Mouse (Mus musculus) MEL (cell line): Measurements from ENCODE around the gene Lap3. TPM values are rescaled to one million over a fixed set of nuclear protein-coding genes. Genes with fewer than 3 reads are reported as not detected.

ENCODE experiments used
- DNase-seq: peaks from one replicate; pipeline ENCODE4 v3.0.0; 2011; ENCODE audit warnings: low read depth, low spot score
- H3K27ac ChIP-seq: 2 replicates; pipeline ENCODE4 v1.5.1; 2012; ENCODE audit warnings: low read depth, mild to moderate bottlenecking, control low read depth, low read length, moderate library complexity; ENCODE audit not compliant: control insufficient read depth
- H3K27me3 ChIP-seq, 2 experiments: fragments of 150-350 bp in 1 of 2; sonication (generic) in 1 of 2; 2 replicates each; pipeline ENCODE4 v1.6.1; 2012; ENCODE audit warnings: low read length in 2 of 2, mild to moderate bottlenecking in 2 of 2, improper control_type of control experiment in 1 of 2, moderate library complexity in 1 of 2; ENCODE audit not compliant: insufficient read depth in 2 of 2, control insufficient read depth in 1 of 2
- H3K36me3 ChIP-seq, 2 experiments: 2 replicates each; pipeline ENCODE4 v1.6.1; 2012 to 2014; ENCODE audit warnings: low read length in 2 of 2, improper control_type of control experiment in 1 of 2, inconsistent platforms in 1 of 2, mild to moderate bottlenecking in 1 of 2; ENCODE audit not compliant: insufficient read depth in 2 of 2, control insufficient read depth in 1 of 2
- H3K4me1 ChIP-seq, 2 experiments: fragments of 150-350 bp in 1 of 2; sonication (generic) in 1 of 2; 2 replicates each; pipeline ENCODE4 v1.6.1; 2012; ENCODE audit warnings: low read length in 2 of 2, improper control_type of control experiment in 1 of 2, mild to moderate bottlenecking in 1 of 2; ENCODE audit not compliant: insufficient read depth in 2 of 2, control insufficient read depth in 1 of 2
- H3K4me3 ChIP-seq, 2 experiments: fragments of 150-350 bp in 1 of 2; sonication (generic) in 1 of 2; 2 replicates each; pipeline ENCODE4 v1.5.1; 2012; ENCODE audit warnings: low read depth in 2 of 2, low read length in 2 of 2, mild to moderate bottlenecking in 2 of 2, moderate library complexity in 2 of 2, control low read depth in 1 of 2, improper control_type of control experiment in 1 of 2; ENCODE audit not compliant: control insufficient read depth in 1 of 2, insufficient read depth in 1 of 2
- H3K79me2 ChIP-seq: 2 replicates; pipeline ENCODE4 v1.6.1; 2012; ENCODE audit warnings: mild to moderate bottlenecking, low read length, moderate library complexity; ENCODE audit not compliant: control insufficient read depth, poor library complexity, insufficient read depth
- H3K9ac ChIP-seq: 2 replicates; pipeline ENCODE4 v1.6.1; 2012; ENCODE audit warnings: low read depth, mild to moderate bottlenecking, control low read depth, low read length, moderate library complexity; ENCODE audit not compliant: control insufficient read depth, poor library complexity, severe bottlenecking
- H3K9me3 ChIP-seq: fragments of 150-350 bp; sonication (generic); replicated peaks from 2 replicates; pipeline ENCODE4 v1.6.1; 2012; ENCODE audit warnings: mild to moderate bottlenecking, low read length, improper control_type of control experiment, moderate library complexity; ENCODE audit not compliant: insufficient read depth
- BHLHE40 ChIP-seq: IDR thresholded peaks from 2 replicates; pipeline ENCODE4 v1.6.1; 2012; ENCODE audit warnings: low read depth, mild to moderate bottlenecking, inconsistent platforms, low read length, improper control_type of control experiment, borderline replicate concordance
- CHD1 ChIP-seq: IDR thresholded peaks from 2 replicates; pipeline ENCODE4 v1.6.1; 2012; ENCODE audit warnings: low read depth, mild to moderate bottlenecking, inconsistent platforms, low read length, improper control_type of control experiment
- CHD2 ChIP-seq: IDR thresholded peaks from 2 replicates; pipeline ENCODE4 v1.6.1; 2011; ENCODE audit warnings: low read length, improper control_type of control experiment
- CTCF ChIP-seq, 3 experiments: IDR thresholded peaks in 2 of 3; conservative IDR thresholded peaks in 1 of 3; 2 replicates each; pipeline ENCODE4 v1.5.1; 2011 to 2012; ENCODE audit warnings: low read length in 3 of 3, low read depth in 2 of 3, mild to moderate bottlenecking in 2 of 3, improper control_type of control experiment in 1 of 3, inconsistent platforms in 1 of 3, mixed read lengths in 1 of 3, moderate library complexity in 1 of 3; ENCODE audit not compliant: control insufficient read depth in 1 of 3, insufficient read depth in 1 of 3, poor library complexity in 1 of 3, severe bottlenecking in 1 of 3
- EP300 ChIP-seq, 2 experiments: IDR thresholded peaks; 2 replicates each; pipeline ENCODE4 v1.6.1; 2011; ENCODE audit warnings: improper control_type of control experiment in 2 of 2, low read length in 2 of 2, low read depth in 1 of 2, mild to moderate bottlenecking in 1 of 2
- ETS1 ChIP-seq: IDR thresholded peaks from 2 replicates; pipeline ENCODE4 v1.6.1; 2012; ENCODE audit warnings: low read depth, mild to moderate bottlenecking, inconsistent platforms, low read length, improper control_type of control experiment, moderate library complexity
- GABPA ChIP-seq: IDR thresholded peaks from 2 replicates; pipeline ENCODE4 v1.6.1; 2012; ENCODE audit warnings: low read depth, mild to moderate bottlenecking, inconsistent platforms, low read length, improper control_type of control experiment, moderate library complexity
- GATA1 ChIP-seq: IDR thresholded peaks from 2 replicates; pipeline ENCODE4 v1.6.1; 2011; ENCODE audit warnings: low read depth, low read length, improper control_type of control experiment
- HCFC1 ChIP-seq: IDR thresholded peaks from 2 replicates; pipeline ENCODE4 v1.6.1; 2012; ENCODE audit warnings: low read depth, mild to moderate bottlenecking, inconsistent platforms, low read length, improper control_type of control experiment, moderate library complexity
- JUND ChIP-seq: IDR thresholded peaks from 2 replicates; pipeline ENCODE4 v1.6.1; 2011; ENCODE audit warnings: low read depth, mild to moderate bottlenecking, improper control_type of control experiment, low read length
- MAFK ChIP-seq: IDR thresholded peaks from 2 replicates; pipeline ENCODE4 v1.6.1; 2011; ENCODE audit warnings: low read depth, mild to moderate bottlenecking, low read length, improper control_type of control experiment, borderline replicate concordance
- MAX ChIP-seq: IDR thresholded peaks from 2 replicates; pipeline ENCODE4 v1.6.1; 2011; ENCODE audit warnings: low read length, improper control_type of control experiment
- MAZ ChIP-seq: IDR thresholded peaks from 2 replicates; pipeline ENCODE4 v1.6.1; 2012; ENCODE audit warnings: low read depth, mild to moderate bottlenecking, inconsistent platforms, low read length, improper control_type of control experiment
- MEF2A ChIP-seq: IDR thresholded peaks from 2 replicates; pipeline ENCODE4 v1.6.1; 2014; ENCODE audit warnings: low read depth, mild to moderate bottlenecking, inconsistent platforms, low read length, improper control_type of control experiment; ENCODE audit not compliant: poor library complexity, insufficient replicate concordance, severe bottlenecking; ENCODE audit errors: extremely low read depth
- MXI1 ChIP-seq: IDR thresholded peaks from 2 replicates; pipeline ENCODE4 v1.6.1; 2011; ENCODE audit warnings: mild to moderate bottlenecking, low read depth, low read length, improper control_type of control experiment
- NRF1 ChIP-seq: IDR thresholded peaks from 2 replicates; pipeline ENCODE4 v1.6.1; 2014; ENCODE audit warnings: low read depth, mild to moderate bottlenecking, inconsistent platforms, low read length, improper control_type of control experiment, moderate library complexity; ENCODE audit not compliant: poor library complexity, insufficient read depth, severe bottlenecking
- POLR2A ChIP-seq, 2 experiments: IDR thresholded peaks; 2 replicates each; pipeline ENCODE4 v1.6.1; 2011 to 2012; ENCODE audit warnings: low read length in 2 of 2, mild to moderate bottlenecking in 2 of 2, control low read depth in 1 of 2, improper control_type of control experiment in 1 of 2, low read depth in 1 of 2, moderate library complexity in 1 of 2; ENCODE audit not compliant: control insufficient read depth in 1 of 2, insufficient read depth in 1 of 2, poor library complexity in 1 of 2
- POLR2AphosphoS2 ChIP-seq: IDR thresholded peaks from 2 replicates; pipeline ENCODE4 v1.6.1; 2011; ENCODE audit warnings: low read length, improper control_type of control experiment
- POLR2AphosphoS5 ChIP-seq: IDR thresholded peaks from 2 replicates; pipeline ENCODE4 v1.6.1; 2012; ENCODE audit warnings: low read depth, borderline replicate concordance, mild to moderate bottlenecking, inconsistent platforms, low read length, moderate library complexity, mixed read lengths
- RCOR1 ChIP-seq: IDR thresholded peaks from 2 replicates; pipeline ENCODE4 v1.6.1; 2012; ENCODE audit warnings: low read depth, mild to moderate bottlenecking, inconsistent platforms, low read length, improper control_type of control experiment
- SIN3A ChIP-seq: IDR thresholded peaks from 2 replicates; pipeline ENCODE4 v1.6.1; 2012; ENCODE audit warnings: low read length, improper control_type of control experiment, inconsistent platforms
- SMC3 ChIP-seq: IDR thresholded peaks from 2 replicates; pipeline ENCODE4 v1.6.1; 2011; ENCODE audit warnings: low read depth, low read length, improper control_type of control experiment
- TAL1 ChIP-seq: IDR thresholded peaks from 2 replicates; pipeline ENCODE4 v1.6.1; 2012; ENCODE audit warnings: mild to moderate bottlenecking, inconsistent platforms, low read length, moderate library complexity, mixed read lengths
- TBP ChIP-seq: IDR thresholded peaks from 2 replicates; pipeline ENCODE4 v1.8.0; 2011; ENCODE audit warnings: low read depth, low read length, improper control_type of control experiment
- UBTF ChIP-seq: IDR thresholded peaks from 2 replicates; pipeline ENCODE4 v1.6.1; 2012; ENCODE audit warnings: low read depth, mild to moderate bottlenecking, inconsistent platforms, low read length, improper control_type of control experiment, moderate library complexity, borderline replicate concordance; ENCODE audit not compliant: insufficient read depth
- USF1 ChIP-seq: IDR thresholded peaks from 2 replicates; pipeline ENCODE4 v1.6.1; 2014; ENCODE audit warnings: low read depth, mild to moderate bottlenecking, inconsistent platforms, low read length, improper control_type of control experiment, moderate library complexity
- USF2 ChIP-seq, 2 experiments: IDR thresholded peaks; 2 replicates each; pipeline ENCODE4 v1.6.1; 2011 to 2012; ENCODE audit warnings: improper control_type of control experiment in 2 of 2, low read length in 2 of 2, borderline replicate concordance in 1 of 2, inconsistent platforms in 1 of 2, low read depth in 1 of 2, mild to moderate bottlenecking in 1 of 2; ENCODE audit not compliant: insufficient read depth in 1 of 2
- ZC3H11A ChIP-seq: IDR thresholded peaks from 2 replicates; pipeline ENCODE4 v1.6.1; 2012; ENCODE audit warnings: low read depth, mild to moderate bottlenecking, inconsistent platforms, low read length, improper control_type of control experiment
- ZKSCAN1 ChIP-seq: IDR thresholded peaks from 2 replicates; pipeline ENCODE4 v1.6.1; 2012; ENCODE audit warnings: low read depth, mild to moderate bottlenecking, inconsistent platforms, low read length, improper control_type of control experiment, moderate library complexity
- ZNF384 ChIP-seq: IDR thresholded peaks from 2 replicates; pipeline ENCODE4 v1.6.1; 2012; ENCODE audit warnings: low read depth, mild to moderate bottlenecking, inconsistent platforms, low read length, improper control_type of control experiment
- polyA plus RNA-seq, 2 experiments: library from polyadenylated mRNA; stranded (reverse) in 1 of 2; unstranded in 1 of 2; fragments of >175 nt in 1 of 2; fragments of >200 nt in 1 of 2; gene quantifications; 2 replicates each; pipeline versions ENCODE4 v1.2.1 to v1.2.4; 2012; ENCODE audit warnings: low replicate concordance in 2 of 2, low read depth in 1 of 2; ENCODE audit not compliant: insufficient read length in 2 of 2, insufficient read depth in 1 of 2, missing spikeins in 1 of 2
- total RNA-seq: library from RNA; depleted of rRNA; stranded (reverse); fragments of 300-350 nt; gene quantifications from 2 replicates; pipeline ENCODE4 v1.2.3, GENCODE M21; 2012

The Lap3 gene
- total and polyA plus RNA-seq, 3 experiments: 172 to 213 (median 205) TPM

GRCm38 (mm10) chr5:45480066-45480465 lies 13.1 kb upstream of the Lap3 start:
- Histone ChIP-seq H3K9me3 (no peaks in the 10 kb centered on the region), H3K4me1 (no peaks in the 10 kb centered on the region), H3K4me3 (no peak overlapping the region), H3K27ac (no peak overlapping the region), H3K27me3 (peaks cover 6 to 14% of the 10 kb centered on the region in 2 experiments), H3K36me3 (no peaks in the 10 kb centered on the region), H3K79me2 (no peaks in the 10 kb centered on the region), H3K9ac (no peak overlapping the region)
- no peak for DNase-seq
- TF ChIP-seq MXI1: no peak
- no peak for TF ChIP-seq SIN3A
- no peak for TF ChIP-seq ZKSCAN1
- no peak for TF ChIP-seq POLR2AphosphoS2
- TF ChIP-seq POLR2A (IDR thresholded peaks at IDR 0.05; ENCODE audit: control insufficient read depth in 1 of 2, insufficient read depth in 1 of 2, low read depth in 1 of 2, low read length in 2 of 2, poor library complexity in 1 of 2): no peak
- TF ChIP-seq GABPA: no peak
- TF ChIP-seq BHLHE40: no peak
- no peak for TF ChIP-seq MEF2A
- TF ChIP-seq ZNF384: no peak
- TF ChIP-seq CHD1: no peak
- TF ChIP-seq SMC3: no peak
- TF ChIP-seq RCOR1: no peak
- no peak for TF ChIP-seq MAZ
- no peak for TF ChIP-seq UBTF
- no peak for TF ChIP-seq CHD2
- no peak for TF ChIP-seq ETS1
- TF ChIP-seq NRF1: no peak
- TF ChIP-seq TBP: no peak
- no peak for TF ChIP-seq USF2 (IDR thresholded peaks at IDR 0.05; ENCODE audit: borderline replicate concordance in 1 of 2, insufficient read depth in 1 of 2, low read depth in 1 of 2, low read length in 2 of 2)
- TF ChIP-seq, all 39 proteins: peak for 0

- H3K9me3 ChIP-seq: no peaks in the 10 kb centered on the region
- TF ChIP-seq CTCF (IDR thresholded peaks at IDR 0.05 in 2 of 3, conservative IDR thresholded peaks at IDR 0.05 in 1 of 3; ENCODE audit: control insufficient read depth in 1 of 3, insufficient read depth in 1 of 3, low read depth in 2 of 3, low read length in 3 of 3, poor library complexity in 1 of 3, severe bottlenecking in 1 of 3) (no peak), TAL1 (no peak), JUND (no peak), ZNF384 (no peak), CHD1 (no peak), MAX (no peak), GABPA (no peak), POLR2AphosphoS5 (no peak), USF1 (no peak), USF2 (IDR thresholded peaks at IDR 0.05; ENCODE audit: borderline replicate concordance in 1 of 2, insufficient read depth in 1 of 2, low read depth in 1 of 2, low read length in 2 of 2) (no peak), GATA1 (no peak), HCFC1 (no peak), MAFK (no peak), EP300 (IDR thresholded peaks at IDR 0.05; ENCODE audit: low read depth in 1 of 2, low read length in 2 of 2) (no peak), ZKSCAN1 (no peak), ZC3H11A (no peak)
- H3K27ac ChIP-seq: no peak overlapping the region
- no peaks in the 10 kb centered on the region for H3K36me3 ChIP-seq
- H3K4me3 ChIP-seq: no peak overlapping the region
- H3K9ac ChIP-seq: no peak overlapping the region
- H3K79me2 ChIP-seq: no peaks in the 10 kb centered on the region
- H3K27me3 ChIP-seq: peaks cover 6 to 14% of the 10 kb centered on the region in 2 experiments
- no peaks in the 10 kb centered on the region for H3K4me1 ChIP-seq
- DNase-seq: no peak
Measured at GRCm38 (mm10) chr5:45481125-45481524, 12.0 kb upstream of the Lap3 start.
